Mouse (Mus musculus) bone marrow macrophage, adult 2 months (primary cell): ENCODE data around the gene Klk15. TPM values are rescaled to one million over a fixed set of nuclear protein-coding genes. Genes with fewer than 3 reads are reported as not detected.
A peak's percentile ranks its signal among the peaks of the same experiment; 100 is the strongest.
"Not testable (repeated sequence)": the region's sequence is repeated elsewhere in the genome, so short reads cannot be mapped to it uniquely, and the experiment has no call there.

Source experiments
- H3K27ac ChIP-seq: 2 replicates; pipeline ENCODE4 v1.5.1; 2012; ENCODE audit warnings: low read depth, low read length; ENCODE audit not compliant: insufficient read depth
- H3K4me1 ChIP-seq: 2 replicates; pipeline ENCODE4 v1.6.1; 2012; ENCODE audit warnings: low read length; ENCODE audit not compliant: control insufficient read depth, insufficient read depth
- H3K4me3 ChIP-seq: 2 replicates; pipeline ENCODE4 v1.5.1; 2012; ENCODE audit warnings: mild to moderate bottlenecking, low read length, moderate library complexity; ENCODE audit not compliant: insufficient read depth
- CTCF ChIP-seq: IDR thresholded peaks from 2 replicates; pipeline ENCODE4 v1.5.1; 2012; ENCODE audit warnings: low read depth, mild to moderate bottlenecking, low read length, moderate library complexity
- POLR2A ChIP-seq: IDR thresholded peaks from 2 replicates; pipeline ENCODE4 v1.6.1; 2012; ENCODE audit warnings: mild to moderate bottlenecking, low read depth, low read length, borderline replicate concordance
- polyA plus RNA-seq: library from polyadenylated mRNA; stranded (reverse); fragments of >200 nt; gene quantifications from 2 replicates; pipeline ENCODE4 v1.2.4, GENCODE M21; 2012; ENCODE audit not compliant: missing spikeins, insufficient read depth, insufficient read length

The Klk15 gene
- polyA plus RNA-seq, 1 experiment: not detected

DNA sequence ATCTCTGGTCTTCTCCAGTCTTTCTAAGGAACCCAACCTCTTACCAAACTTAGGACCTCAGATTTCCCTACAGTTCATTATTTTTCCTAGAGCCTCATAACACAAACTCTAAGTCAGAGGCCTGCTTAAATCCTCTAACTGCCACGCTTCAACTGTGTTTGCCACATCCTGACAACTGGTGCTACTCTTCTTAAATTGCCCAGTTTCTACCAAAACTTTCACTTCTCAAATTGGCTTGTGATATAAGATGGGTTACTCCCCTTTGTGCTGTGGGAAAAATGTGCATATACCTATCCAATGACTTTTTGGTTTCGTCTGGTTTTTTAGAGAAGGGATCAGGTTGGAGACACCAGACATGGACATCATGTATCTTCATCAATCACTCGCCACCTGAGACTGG, 33.5 kb downstream of the Klk15 start:
- TF ChIP-seq CTCF (no peak), POLR2A (no peak)
- Histone ChIP-seq H3K4me1 (peaks cover 17% of the 10 kb centered on the region), H3K27ac (no peak overlapping the region), H3K4me3 (no peak overlapping the region)

DNA sequence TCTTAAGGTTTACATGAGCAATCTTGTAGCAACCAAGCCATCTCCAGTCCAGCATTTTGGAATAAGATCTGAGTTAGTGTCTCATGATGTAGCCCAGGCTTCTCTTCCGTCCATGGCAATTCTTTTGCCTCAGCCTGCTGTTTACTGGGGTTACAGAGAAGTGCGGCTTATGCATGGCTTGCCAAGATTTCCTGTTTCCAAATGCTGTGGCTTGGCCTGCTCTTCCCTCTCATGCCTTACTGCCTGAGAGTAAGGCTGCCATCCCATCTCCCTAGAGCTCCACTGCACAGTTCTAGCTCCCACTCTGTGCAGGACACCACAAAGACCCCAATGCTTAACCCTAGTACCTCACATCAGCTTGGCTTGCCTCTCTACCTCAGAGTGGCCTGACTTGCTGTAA, 34.1 kb downstream of the Klk15 start:
- no peak overlapping the region for H3K4me3 ChIP-seq
- peaks cover 14% of the 10 kb centered on the region for H3K4me1 ChIP-seq
- H3K27ac ChIP-seq: no peak overlapping the region
- TF ChIP-seq POLR2A (no peak), CTCF (no peak)

DNA sequence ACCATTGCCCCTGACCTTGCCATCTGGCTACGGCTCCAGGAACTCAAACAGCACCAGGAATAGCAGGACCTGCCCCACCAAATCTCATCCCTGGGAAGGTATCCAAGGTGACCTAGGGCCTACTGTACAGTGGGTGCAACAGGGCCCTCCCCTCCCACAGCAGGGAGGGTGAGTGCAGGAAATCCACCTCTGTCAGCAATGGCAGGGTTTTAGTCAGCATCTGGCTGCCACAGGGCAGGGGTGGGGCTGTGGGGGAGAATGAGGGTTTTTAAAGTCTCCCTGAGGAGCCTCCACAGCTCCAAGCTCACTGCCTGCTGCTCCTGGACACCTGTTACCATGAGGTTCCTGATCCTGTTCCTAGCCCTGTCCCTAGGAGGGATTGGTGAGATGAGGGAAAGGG, 42.2 kb downstream of the Klk15 start, which contains the start of gene Klk1b9:
Gene Klk1b9 (plus strand): TSS at position 301 of the 400 bp plus-strand sequence.
- not testable (repeated sequence) for H3K27ac ChIP-seq, H3K4me3 ChIP-seq, H3K4me1 ChIP-seq

DNA sequence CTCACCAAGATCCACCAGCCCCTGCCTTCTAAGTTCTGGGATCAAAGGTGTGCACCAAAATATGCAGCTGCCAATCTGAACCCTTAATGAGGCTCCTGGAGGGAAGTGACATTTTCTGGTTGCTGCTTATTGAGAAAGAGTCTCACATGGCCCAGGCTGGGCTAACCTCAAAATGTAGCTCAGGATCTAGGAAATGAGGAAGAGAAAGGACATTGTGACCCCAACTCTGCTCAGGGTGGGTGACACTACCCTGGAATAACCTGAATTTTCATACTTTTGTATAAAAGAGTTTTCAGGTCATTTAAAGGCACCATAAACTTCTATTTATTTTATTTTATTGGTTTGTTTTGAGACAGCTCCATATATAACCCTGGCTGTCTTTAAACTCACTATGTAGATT, 52.1 kb downstream of the Klk15 start:
- Histone ChIP-seq H3K27ac (peak overlapping the region; percentile 65), H3K4me1 (peaks cover 24% of the 10 kb centered on the region), H3K4me3 (no peak overlapping the region)
- no peak for TF ChIP-seq CTCF
- TF ChIP-seq POLR2A: no peak

Other genes with a start within 250 kb of the Klk15 start
- gene Klk14, start 243.3 kb upstream of the Klk15 start, polyA plus RNA-seq: not detected in 2 replicates
- gene Klk13, start 221.2 kb upstream of the Klk15 start, polyA plus RNA-seq: not detected in 2 replicates
- gene Klk12, start 164.8 kb upstream of the Klk15 start, polyA plus RNA-seq: not detected in 2 replicates
- not detected in 2 replicates for gene Klk11, start 159.1 kb upstream of the Klk15 start, polyA plus RNA-seq
- not detected in 2 replicates for gene Klk10, start 152.7 kb upstream of the Klk15 start, polyA plus RNA-seq
- not detected in 2 replicates for gene Klk9, start 141.8 kb upstream of the Klk15 start, polyA plus RNA-seq
- gene Klk8, start 136.2 kb upstream of the Klk15 start, polyA plus RNA-seq: not detected in 2 replicates
- gene Klk7, start 122.4 kb upstream of the Klk15 start, polyA plus RNA-seq: not detected in 2 replicates
- gene Klk6, start 109.2 kb upstream of the Klk15 start, polyA plus RNA-seq: not detected in 2 replicates
- not detected in 2 replicates for gene Klk5, start 91.8 kb upstream of the Klk15 start, polyA plus RNA-seq
- gene Klk4, start 52.6 kb upstream of the Klk15 start, polyA plus RNA-seq: not detected in 2 replicates
- gene Klk1b8, start 16.9 kb downstream of the Klk15 start, polyA plus RNA-seq: not detected in 2 replicates
- not detected in 2 replicates for gene Klk1b1, start 33.0 kb downstream of the Klk15 start, polyA plus RNA-seq
- not detected in 2 replicates for gene Klk1b9, start 42.3 kb downstream of the Klk15 start, polyA plus RNA-seq
- 1.4 and 2.8 TPM in 2 replicates for gene Klk1b11, start 62.1 kb downstream of the Klk15 start, polyA plus RNA-seq
- gene Klk1b26, start 78.4 kb downstream of the Klk15 start, polyA plus RNA-seq: not detected in 2 replicates
- not detected in 2 replicates for gene Klk1b27, start 118.5 kb downstream of the Klk15 start, polyA plus RNA-seq
- gene Klk1b21, start 168.6 kb downstream of the Klk15 start, polyA plus RNA-seq: not detected in 2 replicates
- not detected in 2 replicates for gene Klk1b22, start 178.9 kb downstream of the Klk15 start, polyA plus RNA-seq
- gene Klk1b16, start 203.0 kb downstream of the Klk15 start, polyA plus RNA-seq: not detected in 2 replicates